12 mouse cellular contexts compared by ENCODE assay signal in the genomic region with DNA sequence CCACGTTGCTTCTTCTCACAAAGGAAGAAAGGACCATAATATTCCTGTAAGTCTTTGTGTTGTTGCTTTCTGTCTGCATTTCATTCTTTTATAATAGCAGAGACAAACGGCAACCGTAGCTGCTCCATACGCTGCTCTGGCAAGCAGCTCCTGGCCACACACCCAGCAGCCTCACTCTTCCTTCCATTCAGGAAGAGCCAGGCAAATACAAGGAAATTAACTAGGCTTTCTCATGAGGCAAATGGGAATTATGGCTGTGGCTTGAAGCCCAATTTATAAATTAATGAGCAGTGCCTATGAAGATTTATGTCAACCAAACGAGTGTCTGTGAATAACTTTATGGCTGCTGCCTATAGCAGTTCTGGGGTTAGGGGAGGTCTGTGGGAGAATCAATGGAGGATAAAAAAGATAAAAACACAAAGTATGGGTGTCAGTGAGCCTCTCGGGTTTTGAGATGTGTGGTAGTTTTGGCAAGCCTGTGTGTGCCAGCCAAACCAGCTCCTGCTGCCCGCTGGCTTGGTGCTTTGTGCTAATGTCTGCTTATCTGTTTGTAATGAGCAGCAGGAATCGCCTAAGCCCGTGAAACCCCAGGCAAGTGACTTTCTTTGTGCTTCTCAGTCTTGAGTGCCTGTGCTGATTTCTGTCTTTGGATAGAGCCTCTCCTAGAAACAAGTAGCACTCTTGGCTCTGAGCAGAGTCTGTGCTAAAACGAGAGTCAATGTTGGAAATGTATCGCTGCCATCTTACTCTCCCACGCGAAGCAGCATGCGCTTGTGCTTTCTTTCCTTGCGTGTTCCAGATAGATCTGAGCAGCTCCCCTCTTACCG. TPM values are rescaled to one million over a fixed set of nuclear protein-coding genes. Genes with fewer than 3 reads are reported as not detected.
DNase-seq lines count a peak whose midpoint lies in the region; ATAC-seq lines count a peak whose summit lies in the region.
"Had no signal": no experiment of that assay in that cellular context is flagged by ENCODE, and none has a peak within 500 bp of the region (broad histone marks: within the 10 kb centered on the region; RNA-seq: fewer than 3 reads in every experiment).

No protein-coding gene starts in this region.

- intact Hi-C loops in heart, postnatal 14 days (cut with DNase I): no loop called here

- DNase-seq in cerebellum, adult 9-11 months: peak; percentile 67
- DNase-seq in cerebellum, adult 8-10 months: no peak
- no peak for DNase-seq in limb, embryonic 11.5 days (ENCODE audit: low spot score)
- no peak for DNase-seq in limb, embryonic 10.5 days (ENCODE audit: low spot score)
- peak; percentile 37 to 55 for DNase-seq in left cerebral cortex, adult 18-20 months (ENCODE audit: low spot score in 2 of 2)
- peak; percentile 67 to 71 for DNase-seq in right cerebral cortex, postnatal 10 days (ENCODE audit: low spot score in 2 of 2)
- DNase-seq in heart, adult 11 months: no peak
- no peak for DNase-seq in heart, postnatal 14 days
- DNase-seq: adrenal gland, postnatal 25 days had no signal

- H3K27me3 ChIP-seq in limb, embryonic 11.5 days (ENCODE audit: control insufficient read depth, insufficient read depth, low read length): no peaks in the 10 kb centered on the region
- H3K27me3 ChIP-seq in limb, embryonic 10.5 days (ENCODE audit: low read depth, poor library complexity, severe bottlenecking): no peaks in the 10 kb centered on the region
- H3K27me3 ChIP-seq: limb, embryonic 12.5 days; Patski had no signal

- no peak for ATAC-seq in limb, embryonic 11.5 days (ENCODE audit: insufficient number of reproducible peaks, low FRiP score, low TSS enrichment, low read depth)
- ATAC-seq: Patski had no signal

- WGBS in limb, embryonic 11.5 days: 84% methylated on average over 16 of the region's 16 CpGs
- WGBS in limb, embryonic 10.5 days: 87% methylated on average over 16 of the region's 16 CpGs

- no peak overlapping the region for H3K9ac ChIP-seq in limb, embryonic 11.5 days (ENCODE audit: low read length)
- H3K9ac ChIP-seq: limb, embryonic 12.5 days had no signal

- no peaks in the 10 kb centered on the region for H3K9me3 ChIP-seq in limb, embryonic 11.5 days (ENCODE audit: control insufficient read depth, low read length)
- no peaks in the 10 kb centered on the region for H3K9me3 ChIP-seq in limb, embryonic 10.5 days (replicated peaks)
- H3K9me3 ChIP-seq: limb, embryonic 12.5 days had no signal

- peaks cover 2% of the 10 kb centered on the region; the same call in 1 of the 2 replicates for H3K36me3 ChIP-seq in limb, embryonic 11.5 days (ENCODE audit: control insufficient read depth, insufficient read depth, low read length)
- peaks cover 94% of the 10 kb centered on the region for H3K36me3 ChIP-seq in limb, embryonic 10.5 days

- H3K4me3 ChIP-seq in limb, embryonic 11.5 days (ENCODE audit: low read depth, low read length): no peak overlapping the region
- H3K4me3 ChIP-seq in limb, embryonic 10.5 days: no peak overlapping the region
- H3K4me3 ChIP-seq: limb, embryonic 12.5 days had no signal

- no peaks in the 10 kb centered on the region for H3K4me1 ChIP-seq in limb, embryonic 11.5 days (ENCODE audit: control insufficient read depth, insufficient read depth, low read length)
- no peaks in the 10 kb centered on the region for H3K4me1 ChIP-seq in limb, embryonic 10.5 days

- H3K4me2 ChIP-seq in limb, embryonic 11.5 days (ENCODE audit: low read depth, severe bottlenecking): no peak overlapping the region
- H3K4me2 ChIP-seq: limb, embryonic 12.5 days had no signal

- peak overlapping the region; percentile 15; the same call in 1 of the 2 replicates for H3K27ac ChIP-seq in limb, embryonic 11.5 days (replicated peaks; ENCODE audit: low read depth, low read length)
- no peak overlapping the region for H3K27ac ChIP-seq in limb, embryonic 10.5 days
- H3K27ac ChIP-seq: limb, embryonic 12.5 days; macrophage had no signal

RNA-seq across cellular contexts. Expression of a gene that starts 54.2 kb away (rescaled TPM):
- 148 and 172 TPM in 2 replicates for polyA plus RNA-seq in limb, embryonic 11.5 days (2014; fragmentation: Nextera tagmentation; extraction: Ambion mirVana)
- 138 and 176 TPM in 2 replicates for polyA plus RNA-seq in limb, embryonic 10.5 days (2016; fragmentation: Nextera tagmentation; extraction: Ambion mirVana)
- 100 to 1,000 TPM; 200 to 219 TPM for total RNA-seq in left cerebral cortex, adult 18-20 months (2021)
- 10 to 100 TPM; 44.0 to 46.9 TPM for total RNA-seq in heart, postnatal 14 days (2021)

Comparison
In these comparisons a context has a peak if more than half of its experiments do, and no peak if none do; other contexts are left out.
1. DNase-seq: peak in cerebellum, adult 9-11 months (single experiment), left cerebral cortex, adult 18-20 months (2 of 2) and right cerebral cortex, postnatal 10 days (2 of 2); none in cerebellum, adult 8-10 months (single experiment), limb, embryonic 11.5 days (single experiment), limb, embryonic 10.5 days (single experiment), heart, adult 11 months (single experiment) and heart, postnatal 14 days (0 of 2).
2. RNA of a gene that starts 54.2 kb away (total RNA-seq): 200 to 219 TPM in left cerebral cortex, adult 18-20 months; 44.0 to 46.9 TPM in heart, postnatal 14 days; every median in the first group is over 4 times any median in the second.